Mouse (Mus musculus): Measurements from ENCODE around the gene Wdr81. TPM values are rescaled to one million over a fixed set of nuclear protein-coding genes. Genes with fewer than 3 reads are reported as not detected.

Wdr81 gene
- 6.1 and 8.1 TPM in 2 replicates for polyA plus RNA-seq (2015; fragmentation: Nextera tagmentation; extraction: Ambion mirVana)

DNA sequence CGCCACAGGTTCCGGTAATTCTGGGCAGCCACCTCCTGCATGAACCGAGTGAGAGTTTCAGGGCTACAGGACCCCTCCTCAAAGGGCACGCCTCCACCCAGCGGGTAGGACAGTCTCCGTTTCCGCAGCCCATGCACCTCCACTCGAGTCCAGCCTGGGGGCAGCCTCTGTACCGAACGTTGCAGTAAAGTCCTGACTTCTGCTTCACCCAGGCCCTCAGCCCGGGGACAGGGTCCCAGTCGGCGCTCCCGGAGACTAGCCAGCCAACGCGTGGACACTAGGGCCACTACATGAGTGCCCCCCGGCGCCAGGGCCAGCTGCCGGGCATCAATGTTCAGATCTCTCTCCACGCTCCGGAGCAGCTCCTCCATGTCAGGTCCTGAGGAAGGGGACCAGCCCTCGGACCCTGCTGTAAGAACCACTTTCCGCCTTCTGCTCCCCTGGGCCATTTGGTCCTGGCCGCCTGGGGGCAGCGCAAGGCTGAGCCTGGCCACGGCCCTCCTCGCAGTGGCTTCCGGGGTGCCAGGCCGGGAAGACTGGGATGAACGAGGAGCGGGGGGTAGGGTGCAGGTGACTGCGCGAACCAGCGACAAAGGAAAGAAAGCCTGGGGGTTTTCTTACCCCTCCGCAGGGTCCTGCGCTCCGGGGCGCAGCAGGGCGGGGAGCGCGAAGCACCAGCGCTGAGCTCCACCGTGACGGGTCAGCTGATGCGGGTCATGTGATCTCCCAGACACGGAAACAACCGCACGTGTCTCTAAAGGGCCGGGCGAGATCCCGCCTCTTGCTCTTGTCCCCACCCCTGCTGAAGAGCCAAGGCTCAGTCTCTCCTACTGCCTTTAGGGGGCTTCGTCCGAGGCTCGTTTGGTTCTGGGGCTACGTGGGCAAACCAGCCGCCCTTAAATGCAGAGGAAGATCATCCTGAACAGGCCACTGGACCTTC, at the start of gene Wdr81:
Gene Wdr81 (minus strand): TSS at position 727 of the 940 bp plus-strand sequence.
- Histone ChIP-seq H3K27me3 (replicated peaks; ENCODE audit: control insufficient read depth, insufficient read depth, low read length) (no peaks in the 10 kb centered on the region), H3K27ac (ENCODE audit: low read depth, low read length) (peak within 1 kb of the TSS; percentile 72), H3K9me3 (ENCODE audit: control insufficient read depth, low read length) (no peaks in the 10 kb centered on the region), H3K4me2 (ENCODE audit: low read length) (peak within 1 kb of the TSS; percentile 98), H3K4me1 (ENCODE audit: control insufficient read depth, insufficient read depth, low read depth, low read length) (peaks cover 15% of the 10 kb centered on the region), H3K36me3 (ENCODE audit: control insufficient read depth, insufficient read depth, low read length) (no peaks in the 10 kb centered on the region), H3K4me3 (ENCODE audit: low read length) (peak within 1 kb of the TSS; percentile 70), H3K9ac (ENCODE audit: low read depth, low read length) (peak within 1 kb of the TSS; percentile 81)
- 2% methylated on average over 51 of the region's 56 CpGs for WGBS
- ATAC-seq = peak; percentile 97

DNA sequence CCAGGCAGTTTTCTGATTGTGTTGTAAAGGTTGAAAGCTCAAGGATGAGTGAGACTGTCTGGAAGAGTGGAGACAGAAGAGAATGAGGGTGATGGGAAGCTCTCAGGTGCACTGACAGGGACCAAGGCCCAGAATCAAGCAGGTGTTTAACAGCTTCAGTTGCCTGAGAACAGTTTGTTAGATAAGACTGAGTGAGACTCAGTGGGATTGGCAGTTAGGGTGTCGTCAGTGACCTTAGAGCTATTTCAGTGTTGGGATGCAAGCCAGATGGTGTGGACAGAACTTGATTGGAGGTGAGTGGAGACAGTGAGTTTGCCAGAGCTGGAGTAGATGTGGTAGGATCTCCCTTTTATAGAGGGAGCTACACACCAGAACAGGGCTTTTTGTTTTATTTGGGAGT, 43.6 kb upstream of the Wdr81 start:
- no peak for ATAC-seq
- Histone ChIP-seq H3K4me3 (ENCODE audit: low read length) (no peak overlapping the region), H3K36me3 (ENCODE audit: control insufficient read depth, insufficient read depth, low read length) (peaks cover 90% of the 10 kb centered on the region), H3K9ac (ENCODE audit: low read depth, low read length) (no peak overlapping the region), H3K27ac (ENCODE audit: low read depth, low read length) (no peak overlapping the region), H3K27me3 (replicated peaks; ENCODE audit: control insufficient read depth, insufficient read depth, low read length) (no peaks in the 10 kb centered on the region), H3K9me3 (ENCODE audit: control insufficient read depth, low read length) (no peaks in the 10 kb centered on the region), H3K4me1 (ENCODE audit: control insufficient read depth, insufficient read depth, low read depth, low read length) (no peaks in the 10 kb centered on the region), H3K4me2 (ENCODE audit: low read length) (no peak overlapping the region)
- 95% methylated on average over 1 of the region's 1 CpGs for WGBS

DNA sequence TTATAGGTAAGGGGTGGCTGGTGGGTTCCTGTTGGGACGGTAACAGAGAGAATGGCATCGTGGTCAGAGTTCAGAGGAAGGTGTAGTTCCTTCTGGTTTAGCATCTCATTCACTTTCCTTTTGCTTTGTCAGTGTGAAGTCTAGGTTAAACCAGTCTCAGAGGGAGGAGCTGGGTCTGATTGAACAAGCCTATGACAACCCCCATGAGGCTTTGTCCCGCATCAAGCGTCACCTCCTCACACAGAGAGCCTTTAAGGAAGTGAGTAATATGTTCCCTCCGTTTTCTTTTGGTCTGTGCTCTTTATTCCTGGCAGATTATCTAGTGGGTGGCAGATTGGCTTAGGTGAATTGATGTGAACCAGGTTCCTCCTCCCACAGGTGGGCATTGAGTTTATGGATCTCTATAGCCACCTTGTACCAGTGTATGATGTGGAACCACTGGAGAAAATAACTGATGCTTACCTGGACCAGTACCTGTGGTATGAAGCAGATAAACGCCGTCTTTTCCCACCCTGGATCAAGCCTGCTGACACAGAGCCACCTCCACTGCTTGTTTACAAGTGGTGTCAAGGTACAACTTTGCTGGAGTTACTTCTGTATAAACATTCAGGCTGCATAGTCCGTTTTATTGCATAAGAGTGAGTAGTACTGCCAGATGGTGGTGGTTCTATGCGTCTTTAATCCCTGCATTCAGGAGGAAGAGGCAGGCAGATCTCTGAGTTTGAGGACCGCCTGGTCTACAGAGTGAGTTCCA, 40.0 kb upstream of the Wdr81 start:
- Histone ChIP-seq H3K9ac (ENCODE audit: low read depth, low read length) (no peak overlapping the region), H3K9me3 (ENCODE audit: control insufficient read depth, low read length) (no peaks in the 10 kb centered on the region), H3K4me2 (ENCODE audit: low read length) (no peak overlapping the region), H3K4me1 (ENCODE audit: control insufficient read depth, insufficient read depth, low read depth, low read length) (no peaks in the 10 kb centered on the region), H3K4me3 (ENCODE audit: low read length) (no peak overlapping the region), H3K36me3 (ENCODE audit: control insufficient read depth, insufficient read depth, low read length) (peaks cover 89% of the 10 kb centered on the region), H3K27me3 (replicated peaks; ENCODE audit: control insufficient read depth, insufficient read depth, low read length) (no peaks in the 10 kb centered on the region), H3K27ac (ENCODE audit: low read depth, low read length) (no peak overlapping the region)
- no peak for ATAC-seq
- 94% methylated on average over 10 of the region's 10 CpGs for WGBS

DNA sequence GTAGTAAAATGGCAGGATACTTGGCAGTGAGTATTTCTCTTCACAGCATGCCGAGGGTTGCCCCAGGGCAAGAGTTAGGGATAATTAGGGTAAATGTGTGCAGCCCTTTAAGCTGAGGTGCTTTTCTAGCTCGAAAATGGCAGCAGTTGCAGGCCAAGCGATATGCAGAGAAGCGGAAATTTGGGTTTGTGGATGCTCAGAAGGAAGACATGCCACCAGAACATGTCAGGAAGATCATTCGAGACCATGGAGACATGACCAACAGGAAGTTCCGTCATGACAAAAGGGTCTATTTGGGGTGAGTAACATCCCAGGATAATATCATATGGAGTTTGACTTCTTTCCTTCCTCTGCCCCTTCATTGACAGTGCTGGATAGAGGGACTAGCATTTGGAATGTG, 33.0 kb upstream of the Wdr81 start:
- H3K27me3 ChIP-seq (replicated peaks; ENCODE audit: control insufficient read depth, insufficient read depth, low read length) = no peaks in the 10 kb centered on the region
- peaks cover 31% of the 10 kb centered on the region for H3K36me3 ChIP-seq (ENCODE audit: control insufficient read depth, insufficient read depth, low read length)
- 44% methylated on average over 6 of the region's 6 CpGs for WGBS
- no peaks in the 10 kb centered on the region for H3K9me3 ChIP-seq (ENCODE audit: control insufficient read depth, low read length)
- peak overlapping the region; percentile 95 for H3K4me3 ChIP-seq (ENCODE audit: low read length)
- peak overlapping the region; percentile 99 for H3K9ac ChIP-seq (ENCODE audit: low read depth, low read length)
- peak overlapping the region; percentile 96 for H3K4me2 ChIP-seq (ENCODE audit: low read length)
- ATAC-seq = no peak
- peaks cover 9% of the 10 kb centered on the region for H3K4me1 ChIP-seq (ENCODE audit: control insufficient read depth, insufficient read depth, low read depth, low read length)
- no peak overlapping the region for H3K27ac ChIP-seq (ENCODE audit: low read depth, low read length)

DNA sequence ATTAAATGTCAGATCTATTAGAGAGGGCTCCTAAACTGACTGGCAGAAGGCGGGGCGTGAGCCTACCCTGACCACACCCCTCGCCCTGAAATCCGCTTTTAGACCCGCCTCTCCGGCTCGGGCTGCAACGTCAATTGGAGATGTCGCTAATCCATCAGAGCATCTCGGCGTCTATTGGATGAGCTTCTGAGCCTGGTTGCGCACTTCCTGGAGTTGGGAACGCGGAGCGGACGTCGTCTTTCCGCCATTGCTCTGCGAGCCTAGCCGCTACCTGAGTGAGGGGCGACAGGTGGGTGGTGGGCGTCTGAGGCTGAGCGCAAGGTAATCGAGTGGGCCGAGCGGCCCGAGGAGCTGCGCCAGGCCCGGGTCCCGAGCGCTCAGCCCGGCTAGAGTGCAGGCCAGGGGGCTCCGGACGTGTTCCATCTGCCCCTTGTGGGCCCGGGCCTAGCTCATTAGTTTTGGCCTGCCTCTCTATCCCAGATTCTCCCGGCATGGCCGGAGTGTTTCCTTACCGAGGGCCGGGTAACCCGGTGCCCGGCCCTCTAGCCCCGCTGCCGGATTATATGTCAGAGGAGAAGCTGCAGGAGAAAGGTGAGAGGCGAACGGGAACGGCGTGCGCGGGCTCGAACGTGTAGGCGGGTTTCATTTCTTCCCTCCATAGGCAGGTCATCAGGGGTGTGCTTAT, 32.2 kb upstream of the Wdr81 start, which contains the start of gene Prpf8:
Gene Prpf8 (plus strand): TSS at position 216 of the 685 bp plus-strand sequence.
- Histone ChIP-seq H3K9ac (ENCODE audit: low read depth, low read length) (peak within 1 kb of the TSS; percentile 99), H3K9me3 (ENCODE audit: control insufficient read depth, low read length) (no peaks in the 10 kb centered on the region), H3K27me3 (replicated peaks; ENCODE audit: control insufficient read depth, insufficient read depth, low read length) (no peaks in the 10 kb centered on the region), H3K4me3 (ENCODE audit: low read length) (peak within 1 kb of the TSS; percentile 95), H3K27ac (ENCODE audit: low read depth, low read length) (peak within 1 kb of the TSS; percentile 80), H3K36me3 (ENCODE audit: control insufficient read depth, insufficient read depth, low read length) (peaks cover 24% of the 10 kb centered on the region), H3K4me2 (ENCODE audit: low read length) (peak within 1 kb of the TSS; percentile 96), H3K4me1 (ENCODE audit: control insufficient read depth, insufficient read depth, low read depth, low read length) (peaks cover 9% of the 10 kb centered on the region)
- under 1% methylated on average over 52 of the region's 52 CpGs for WGBS
- ATAC-seq = peak; percentile 100

DNA sequence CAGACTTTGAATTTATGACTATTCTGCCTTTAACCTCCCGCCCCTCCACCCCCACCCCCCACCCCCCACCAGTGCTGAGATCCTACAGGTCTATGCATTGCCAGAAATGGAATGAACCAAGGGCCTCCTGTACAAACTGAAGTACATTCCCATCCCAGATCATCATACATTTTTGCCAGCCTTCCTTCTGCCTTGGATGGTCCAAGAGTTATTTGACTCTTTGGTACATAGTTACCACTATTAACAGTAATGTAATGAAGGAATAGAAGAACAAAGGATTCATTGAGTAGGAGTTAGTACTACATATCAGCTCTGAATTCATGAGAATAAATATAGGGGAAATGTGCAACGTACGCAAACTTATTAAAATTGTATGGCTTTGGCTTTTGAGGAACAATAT, 31.7 kb upstream of the Wdr81 start:
- H3K4me1 ChIP-seq (ENCODE audit: control insufficient read depth, insufficient read depth, low read depth, low read length) = peaks cover 9% of the 10 kb centered on the region
- H3K9ac ChIP-seq (ENCODE audit: low read depth, low read length) = no peak overlapping the region
- 28% methylated on average over 3 of the region's 3 CpGs for WGBS
- no peaks in the 10 kb centered on the region for H3K9me3 ChIP-seq (ENCODE audit: control insufficient read depth, low read length)
- peak overlapping the region; percentile 43 for H3K4me2 ChIP-seq (ENCODE audit: low read length)
- no peak overlapping the region for H3K27ac ChIP-seq (ENCODE audit: low read depth, low read length)
- H3K4me3 ChIP-seq (ENCODE audit: low read length) = peak overlapping the region; percentile 95
- H3K27me3 ChIP-seq (replicated peaks; ENCODE audit: control insufficient read depth, insufficient read depth, low read length) = no peaks in the 10 kb centered on the region
- peak; percentile 65 for ATAC-seq
- peaks cover 18% of the 10 kb centered on the region for H3K36me3 ChIP-seq (ENCODE audit: control insufficient read depth, insufficient read depth, low read length)

DNA sequence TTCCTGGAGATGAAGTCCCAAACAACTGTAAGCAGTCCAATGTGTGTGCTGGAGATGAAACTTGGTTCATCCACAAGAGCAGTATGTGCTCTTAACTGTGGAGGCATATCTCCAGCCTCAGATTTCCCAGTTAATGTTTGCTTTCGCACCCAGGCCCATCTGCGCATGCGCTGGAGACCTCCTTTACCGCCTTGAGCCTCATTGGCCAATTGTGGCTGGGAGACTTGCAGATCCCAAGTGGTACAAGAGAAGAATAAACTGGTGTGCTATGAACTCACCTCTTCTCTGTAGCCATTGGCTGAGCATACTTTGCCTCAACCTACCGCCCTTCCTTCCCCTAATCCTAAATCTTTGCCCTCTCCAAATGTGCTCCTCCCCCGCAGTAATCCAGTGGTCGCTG, 18.9 kb upstream of the Wdr81 start:
- Histone ChIP-seq H3K36me3 (ENCODE audit: control insufficient read depth, insufficient read depth, low read length) (no peaks in the 10 kb centered on the region), H3K9ac (ENCODE audit: low read depth, low read length) (no peak overlapping the region), H3K4me2 (ENCODE audit: low read length) (no peak overlapping the region), H3K9me3 (ENCODE audit: control insufficient read depth, low read length) (no peaks in the 10 kb centered on the region), H3K4me1 (ENCODE audit: control insufficient read depth, insufficient read depth, low read depth, low read length) (no peaks in the 10 kb centered on the region), H3K4me3 (ENCODE audit: low read length) (no peak overlapping the region), H3K27ac (ENCODE audit: low read depth, low read length) (no peak overlapping the region), H3K27me3 (replicated peaks; ENCODE audit: control insufficient read depth, insufficient read depth, low read length) (no peaks in the 10 kb centered on the region)
- ATAC-seq = no peak
- 65% methylated on average over 7 of the region's 7 CpGs for WGBS

DNA sequence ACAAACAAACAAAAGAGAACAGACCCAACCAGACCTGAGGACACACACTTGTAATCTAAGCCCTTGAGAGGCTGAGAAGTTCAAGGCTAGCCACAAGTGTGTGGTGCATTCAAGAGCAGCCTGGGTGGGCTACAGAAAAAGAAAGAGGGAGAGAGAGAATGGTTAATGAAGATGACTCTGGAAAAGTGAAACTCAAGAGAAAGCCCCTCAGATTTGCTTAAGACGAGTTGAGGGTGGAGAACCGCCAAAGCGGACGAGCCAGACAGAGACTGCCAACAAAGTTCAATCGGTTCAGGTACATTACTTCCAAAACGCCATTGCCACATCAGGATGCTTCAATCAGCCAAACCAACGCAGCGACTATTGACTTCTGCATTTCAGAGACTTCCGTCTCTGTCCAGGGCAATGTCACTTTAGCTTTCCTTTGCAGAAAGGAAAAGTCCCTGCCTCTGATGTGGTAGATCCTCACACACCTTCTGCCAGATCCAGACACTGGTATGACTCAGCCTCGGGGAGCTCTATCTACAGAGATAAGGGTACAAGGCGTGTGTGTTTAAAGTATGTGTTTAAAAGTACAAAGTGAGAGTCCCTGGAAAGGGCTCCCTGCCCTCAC, 18.1 kb upstream of the Wdr81 start:
- Histone ChIP-seq H3K27ac (ENCODE audit: low read depth, low read length) (no peak overlapping the region), H3K4me1 (ENCODE audit: control insufficient read depth, insufficient read depth, low read depth, low read length) (peaks cover 3% of the 10 kb centered on the region; the same call in 1 of the 2 replicates), H3K36me3 (ENCODE audit: control insufficient read depth, insufficient read depth, low read length) (no peaks in the 10 kb centered on the region), H3K9me3 (ENCODE audit: control insufficient read depth, low read length) (no peaks in the 10 kb centered on the region), H3K4me3 (ENCODE audit: low read length) (no peak overlapping the region), H3K4me2 (ENCODE audit: low read length) (no peak overlapping the region), H3K9ac (ENCODE audit: low read depth, low read length) (no peak overlapping the region), H3K27me3 (replicated peaks; ENCODE audit: control insufficient read depth, insufficient read depth, low read length) (no peaks in the 10 kb centered on the region)
- WGBS = 87% methylated on average over 11 of the region's 11 CpGs
- ATAC-seq = no peak

All from hindbrain, embryonic 16.5 days (tissue).